ENCODE assay signal across 8 mouse cellular contexts in genomic region chr12:12995061-12995973, GRCm38 (mm10). TPM values are rescaled to one million over a fixed set of nuclear protein-coding genes. Genes with fewer than 3 reads are reported as not detected.
DNase-seq lines count a peak whose midpoint lies in the region; ATAC-seq and TF ChIP-seq lines count a peak whose summit lies in the region.

No protein-coding gene starts in this region.

- H3K9me3 ChIP-seq in embryonic facial prominence, embryonic 12.5 days, result no peaks in the 10 kb centered on the region
- H3K9me3 ChIP-seq in hindbrain, embryonic 11.5 days (ENCODE audit: control insufficient read depth, low read length), result no peaks in the 10 kb centered on the region
- no peaks in the 10 kb centered on the region for H3K9me3 ChIP-seq in limb, embryonic 13.5 days
- no peaks in the 10 kb centered on the region for H3K9me3 ChIP-seq in midbrain, embryonic 15.5 days

- no peak for TF ChIP-seq CTCF in cerebellum, adult 2 months (IDR thresholded peaks at IDR 0.05; ENCODE audit: borderline replicate concordance, insufficient read depth, low read depth, low read length)

- 54% methylated on average over 21 of the region's 21 CpGs for WGBS in embryonic facial prominence, embryonic 12.5 days
- WGBS in hindbrain, embryonic 11.5 days, result 48% methylated on average over 21 of the region's 21 CpGs
- WGBS in limb, embryonic 13.5 days, result 49% methylated on average over 21 of the region's 21 CpGs
- WGBS in midbrain, embryonic 15.5 days, result 64% methylated on average over 21 of the region's 21 CpGs
- 46% methylated on average over 21 of the region's 21 CpGs for WGBS in cerebellum, adult 2 months

- TF ChIP-seq POLR2A in cerebellum, adult 2 months (IDR thresholded peaks at IDR 0.05; ENCODE audit: borderline replicate concordance, insufficient read depth, low read length), result no peak

- DNase-seq in adrenal gland, postnatal 10 days, result peak; percentile 45
- peak; percentile 47 for DNase-seq in hindbrain, embryonic 11.5 days (ENCODE audit: low spot score)
- no peak for DNase-seq in cerebellum, adult 2 months
- no peak for DNase-seq in thymus, postnatal 25 days

- no peak overlapping the region for H3K9ac ChIP-seq in embryonic facial prominence, embryonic 12.5 days
- H3K9ac ChIP-seq in hindbrain, embryonic 11.5 days (ENCODE audit: low read depth, low read length), result no peak overlapping the region
- no peak overlapping the region for H3K9ac ChIP-seq in limb, embryonic 13.5 days
- no peak overlapping the region for H3K9ac ChIP-seq in midbrain, embryonic 15.5 days

- 0 out of 2 replicates have a peak, but pooled peaks have one; percentile 56 for ATAC-seq in embryonic facial prominence, embryonic 12.5 days (ENCODE audit: insufficient number of reproducible peaks, insufficient read depth, low FRiP score, low TSS enrichment)
- peak; percentile 65 for ATAC-seq in hindbrain, embryonic 11.5 days (ENCODE audit: low FRiP score)
- peak; percentile 75 for ATAC-seq in limb, embryonic 13.5 days (ENCODE audit: low FRiP score, low read depth)
- 0 out of 2 replicates have a peak, but pooled peaks have one; percentile 27 for ATAC-seq in midbrain, embryonic 15.5 days (replicated peaks)
- ATAC-seq in erythroid progenitor cell, adult 5-6 weeks (replicated peaks; ENCODE audit: low FRiP score, poor library complexity, severe bottlenecking), result no peak

- H3K4me2 ChIP-seq in embryonic facial prominence, embryonic 12.5 days (replicated peaks), result no peak overlapping the region
- H3K4me2 ChIP-seq in hindbrain, embryonic 11.5 days (replicated peaks; ENCODE audit: low read depth, low read length), result no peak overlapping the region
- no peak overlapping the region for H3K4me2 ChIP-seq in limb, embryonic 13.5 days (replicated peaks)
- no peak overlapping the region for H3K4me2 ChIP-seq in midbrain, embryonic 15.5 days

- H3K27me3 ChIP-seq in embryonic facial prominence, embryonic 12.5 days, result no peaks in the 10 kb centered on the region
- H3K27me3 ChIP-seq in hindbrain, embryonic 11.5 days (ENCODE audit: control insufficient read depth, insufficient read depth, low read length), result no peaks in the 10 kb centered on the region
- H3K27me3 ChIP-seq in limb, embryonic 13.5 days, result no peaks in the 10 kb centered on the region
- no peaks in the 10 kb centered on the region for H3K27me3 ChIP-seq in midbrain, embryonic 15.5 days (replicated peaks)
- H3K27me3 ChIP-seq in cerebellum, adult 2 months (ENCODE audit: control insufficient read depth, insufficient read depth, low read length), result no peaks in the 10 kb centered on the region

- H3K4me1 ChIP-seq in embryonic facial prominence, embryonic 12.5 days, result 0 out of 2 replicates have a peak, but pooled peaks cover 8% of the 10 kb centered on the region
- H3K4me1 ChIP-seq in hindbrain, embryonic 11.5 days (replicated peaks; ENCODE audit: control insufficient read depth, insufficient read depth, low read length), result 0 out of 2 replicates have a peak, but pooled peaks cover 2% of the 10 kb centered on the region
- peaks cover 21% of the 10 kb centered on the region for H3K4me1 ChIP-seq in limb, embryonic 13.5 days
- H3K4me1 ChIP-seq in midbrain, embryonic 15.5 days, result peaks cover 5% of the 10 kb centered on the region; the same call in 1 of the 2 replicates
- H3K4me1 ChIP-seq in cerebellum, adult 2 months (ENCODE audit: control insufficient read depth, insufficient read depth, low read length), result no peaks in the 10 kb centered on the region

- no peaks in the 10 kb centered on the region for H3K36me3 ChIP-seq in embryonic facial prominence, embryonic 12.5 days
- H3K36me3 ChIP-seq in hindbrain, embryonic 11.5 days (ENCODE audit: control insufficient read depth, insufficient read depth, low read length), result no peaks in the 10 kb centered on the region
- H3K36me3 ChIP-seq in limb, embryonic 13.5 days, result no peaks in the 10 kb centered on the region
- no peaks in the 10 kb centered on the region for H3K36me3 ChIP-seq in midbrain, embryonic 15.5 days (replicated peaks)

- H3K27ac ChIP-seq in embryonic facial prominence, embryonic 12.5 days, result no peak overlapping the region
- no peak overlapping the region for H3K27ac ChIP-seq in hindbrain, embryonic 11.5 days (ENCODE audit: low read depth, low read length)
- no peak overlapping the region for H3K27ac ChIP-seq in limb, embryonic 13.5 days
- H3K27ac ChIP-seq in midbrain, embryonic 15.5 days, result no peak overlapping the region
- no peak overlapping the region for H3K27ac ChIP-seq in cerebellum, adult 2 months (ENCODE audit: insufficient read depth, low read length)

- no peak overlapping the region for H3K4me3 ChIP-seq in embryonic facial prominence, embryonic 12.5 days
- H3K4me3 ChIP-seq in hindbrain, embryonic 11.5 days (ENCODE audit: low read depth, low read length), result no peak overlapping the region
- no peak overlapping the region for H3K4me3 ChIP-seq in limb, embryonic 13.5 days
- H3K4me3 ChIP-seq in midbrain, embryonic 15.5 days, result no peak overlapping the region
- H3K4me3 ChIP-seq in cerebellum, adult 2 months (replicated peaks; ENCODE audit: insufficient read depth, low read depth, low read length), result no peak overlapping the region

RNA-seq across cellular contexts. Expression of gene Mycn, which starts 53.6 kb away (rescaled TPM):
- total RNA-seq in adrenal gland, postnatal 10 days (2021), result 1 to 10 TPM; 8.3 to 9.5 TPM
- 72.0 and 73.7 TPM in 2 replicates for polyA plus RNA-seq in embryonic facial prominence, embryonic 12.5 days (2016; fragmentation: Nextera tagmentation; extraction: Ambion mirVana)
- 81.2 and 98.1 TPM in 2 replicates for polyA plus RNA-seq in hindbrain, embryonic 11.5 days (2014; fragmentation: Nextera tagmentation; extraction: Ambion mirVana)
- polyA plus RNA-seq in limb, embryonic 13.5 days (2015; fragmentation: Nextera tagmentation; extraction: Ambion mirVana), result 47.8 and 51.1 TPM in 2 replicates
- 57.8 and 64.5 TPM in 2 replicates for polyA plus RNA-seq in midbrain, embryonic 15.5 days (2015; fragmentation: Nextera tagmentation; extraction: Ambion mirVana)
- not detected in 2 replicates for total RNA-seq in erythroid progenitor cell, adult 5-6 weeks (2015; ENCODE audit: low replicate concordance)
- 1.0 TPM in 1 of 2 replicates, not detected in the other for total RNA-seq in erythroid progenitor cell, adult 5-6 weeks (2017; ENCODE audit: low replicate concordance)
- polyA plus RNA-seq in cerebellum, adult 2 months (2012; rRNA removed), result 3.8 and 4.2 TPM in 2 replicates

Comparison
In these comparisons a context has a peak if more than half of its experiments do, and no peak if none do; other contexts are left out.
1. DNase-seq: peak in adrenal gland, postnatal 10 days (single experiment) and hindbrain, embryonic 11.5 days (single experiment); none in cerebellum, adult 2 months (0 of 2) and thymus, postnatal 25 days (single experiment).